Mouse (Mus musculus) limb, embryonic 10.5 days (tissue): ENCODE results near the gene Setd1a. TPM values are rescaled to one million over a fixed set of nuclear protein-coding genes. Genes with fewer than 3 reads are reported as not detected.
"Not testable (repeated sequence)": the region's sequence is repeated elsewhere in the genome, so short reads cannot be mapped to it uniquely, and the experiment has no call there.

ENCODE experiments used
- DNase-seq: peaks from one replicate; pipeline ENCODE4 v3.0.0-alpha.2; 2017; ENCODE audit warnings: low spot score
- H3K27ac ChIP-seq: fragments of 300-500 bp; sonication (generic); 2 replicates; pipeline ENCODE4 v1.5.1; 2016; ENCODE audit warnings: mild to moderate bottlenecking
- H3K27me3 ChIP-seq: fragments of 300-500 bp; sonication (generic); 2 replicates; pipeline ENCODE4 v1.6.1; 2016; ENCODE audit warnings: low read depth, mild to moderate bottlenecking; ENCODE audit not compliant: poor library complexity, severe bottlenecking
- H3K36me3 ChIP-seq: fragments of 300-500 bp; sonication (generic); 2 replicates; pipeline ENCODE4 v1.6.1; 2016; ENCODE audit warnings: mild to moderate bottlenecking, moderate library complexity
- H3K4me1 ChIP-seq: fragments of 300-500 bp; sonication (generic); 2 replicates; pipeline ENCODE4 v1.6.1; 2016
- H3K4me3 ChIP-seq: fragments of 300-500 bp; sonication (generic); 2 replicates; pipeline ENCODE4 v1.5.1; 2016; ENCODE audit warnings: mild to moderate bottlenecking, moderate library complexity
- H3K9me3 ChIP-seq: fragments of 300-500 bp; sonication (generic); replicated peaks from 2 replicates; pipeline ENCODE4 v1.6.1; 2016; ENCODE audit warnings: mild to moderate bottlenecking
- WGBS: fragments of 180-500 bp; shearing (Covaris S2); methylation state at CpG from one replicate; pipeline ENCODE4 v1.1.7; 2016; 5-methylcytosine and 5-hydroxymethylcytosine counted together
- polyA plus RNA-seq: library from polyadenylated mRNA; unstranded; fragments of >200 nt; fragmentation: Nextera tagmentation; extraction: Ambion mirVana; gene quantifications from 2 replicates; pipeline ENCODE4 v1.2.1, GENCODE M21; 2016

Setd1a gene
- polyA plus RNA-seq = 21.9 and 24.2 TPM in 2 replicates

- H3K4me3 ChIP-seq = peak within 1 kb of the TSS; percentile 97
- H3K27ac ChIP-seq = peak within 1 kb of the TSS; percentile 99
- DNase-seq = peak; percentile 86
- H3K36me3 ChIP-seq = peaks cover 47% of the 10 kb centered on the region
- H3K4me1 ChIP-seq = peaks cover 20% of the 10 kb centered on the region
- under 1% methylated on average over 23 of the region's 23 CpGs for WGBS
- H3K9me3 ChIP-seq = no peaks in the 10 kb centered on the region
- no peaks in the 10 kb centered on the region for H3K27me3 ChIP-seq
These were observed at the start of gene Setd1a for GRCm38 (mm10) chr7:127776426-127776825. Setd1a (plus strand) TSS chr7:127776670.

- Histone ChIP-seq H3K4me3 (no peak overlapping the region), H3K4me1 (no peaks in the 10 kb centered on the region), H3K9me3 (no peaks in the 10 kb centered on the region), H3K27ac (no peak overlapping the region), H3K36me3 (no peaks in the 10 kb centered on the region), H3K27me3 (no peaks in the 10 kb centered on the region)
- no peak for DNase-seq
- WGBS = 83% methylated on average over 7 of the region's 7 CpGs
These were observed 48.6 kb upstream of the Setd1a start for GRCm38 (mm10) chr7:127727898-127728297.

- Histone ChIP-seq H3K27me3 (no peaks in the 10 kb centered on the region), H3K4me1 (no peaks in the 10 kb centered on the region), H3K36me3 (no peaks in the 10 kb centered on the region), H3K4me3 (no peak overlapping the region), H3K27ac (no peak overlapping the region), H3K9me3 (no peaks in the 10 kb centered on the region)
- no peak for DNase-seq
- 84% methylated on average over 4 of the region's 4 CpGs for WGBS
These were observed 46.3 kb upstream of the Setd1a start for GRCm38 (mm10) chr7:127730170-127730569.

- H3K27ac ChIP-seq, H3K4me1 ChIP-seq, H3K4me3 ChIP-seq, H3K9me3 ChIP-seq, H3K36me3 ChIP-seq, H3K27me3 ChIP-seq, DNase-seq: not testable (repeated sequence)
- 100% methylated on average over 1 of the region's 5 CpGs for WGBS
These were observed 44.4 kb upstream of the Setd1a start, which contains the start of gene Ctf2 for GRCm38 (mm10) chr7:127732066-127732465. Ctf2 (minus strand) TSS chr7:127732166.

GRCm38 (mm10) chr7:127744366-127745045 lies 32.0 kb upstream of the Setd1a start, which contains the start of gene Fbxl19:
Fbxl19 (plus strand) TSS chr7:127744543.
- H3K4me3 ChIP-seq = peak within 1 kb of the TSS; percentile 95
- peak within 1 kb of the TSS; percentile 97 for H3K27ac ChIP-seq
- peaks cover 23% of the 10 kb centered on the region for H3K36me3 ChIP-seq
- H3K4me1 ChIP-seq = peaks cover 30% of the 10 kb centered on the region
- no peaks in the 10 kb centered on the region for H3K27me3 ChIP-seq
- DNase-seq = peak; percentile 78
- no peaks in the 10 kb centered on the region for H3K9me3 ChIP-seq
- under 1% methylated on average over 26 of the region's 26 CpGs for WGBS

GRCm38 (mm10) chr7:127745251-127745651 lies 31.2 kb upstream of the Setd1a start:
- peak overlapping the region; percentile 97 for H3K27ac ChIP-seq
- H3K27me3 ChIP-seq = no peaks in the 10 kb centered on the region
- H3K4me1 ChIP-seq = peaks cover 30% of the 10 kb centered on the region
- H3K9me3 ChIP-seq = no peaks in the 10 kb centered on the region
- peaks cover 31% of the 10 kb centered on the region for H3K36me3 ChIP-seq
- H3K4me3 ChIP-seq = peak overlapping the region; percentile 95
- WGBS = under 1% methylated on average over 19 of the region's 19 CpGs
- DNase-seq = peak; percentile 83

GRCm38 (mm10) chr7:127745652-127746493 lies 30.6 kb upstream of the Setd1a start:
- 0% methylated on average over 39 of the region's 39 CpGs for WGBS
- no peaks in the 10 kb centered on the region for H3K27me3 ChIP-seq

GRCm38 (mm10) chr7:127746494-127747491 lies 29.7 kb upstream of the Setd1a start:
- DNase-seq = peak; percentile 78
- WGBS = under 1% methylated on average over 55 of the region's 62 CpGs
- H3K4me1 ChIP-seq = peaks cover 30% of the 10 kb centered on the region

More at GRCm38 (mm10) chr7:127745652-127746493, 30.6 kb upstream of the Setd1a start:
- peak overlapping the region; percentile 95 for H3K4me3 ChIP-seq
- H3K36me3 ChIP-seq = peaks cover 37% of the 10 kb centered on the region
- peak overlapping the region; percentile 97 for H3K27ac ChIP-seq
- H3K4me1 ChIP-seq = peaks cover 30% of the 10 kb centered on the region
- H3K9me3 ChIP-seq = no peaks in the 10 kb centered on the region
- DNase-seq = peak; percentile 92

GRCm38 (mm10) chr7:127747559-127748234 lies 28.8 kb upstream of the Setd1a start:
- H3K4me3 ChIP-seq = peak overlapping the region; percentile 95
- no peaks in the 10 kb centered on the region for H3K9me3 ChIP-seq
- H3K4me1 ChIP-seq = peaks cover 30% of the 10 kb centered on the region
- H3K36me3 ChIP-seq = peaks cover 55% of the 10 kb centered on the region
- WGBS = 38% methylated on average over 6 of the region's 6 CpGs
- peak overlapping the region; percentile 97 for H3K27ac ChIP-seq
- DNase-seq = no peak
- H3K27me3 ChIP-seq = no peaks in the 10 kb centered on the region

More at GRCm38 (mm10) chr7:127746494-127747491, 29.7 kb upstream of the Setd1a start:
- H3K4me3 ChIP-seq = peak overlapping the region; percentile 95
- peak overlapping the region; percentile 97 for H3K27ac ChIP-seq
- H3K9me3 ChIP-seq = no peaks in the 10 kb centered on the region
- peaks cover 46% of the 10 kb centered on the region for H3K36me3 ChIP-seq
- no peaks in the 10 kb centered on the region for H3K27me3 ChIP-seq

- Histone ChIP-seq H3K36me3 (peaks cover 60% of the 10 kb centered on the region), H3K27me3 (no peaks in the 10 kb centered on the region), H3K9me3 (no peaks in the 10 kb centered on the region), H3K27ac (peak overlapping the region; percentile 97; the same call in 1 of the 2 replicates), H3K4me3 (peak overlapping the region; percentile 95), H3K4me1 (peaks cover 35% of the 10 kb centered on the region)
- no peak for DNase-seq
- WGBS = 93% methylated on average over 28 of the region's 28 CpGs
These were observed 28.3 kb upstream of the Setd1a start for GRCm38 (mm10) chr7:127748235-127748560.

GRCm38 (mm10) chr7:127750131-127751127 lies 26.0 kb upstream of the Setd1a start:
- Histone ChIP-seq H3K27me3 (no peaks in the 10 kb centered on the region), H3K27ac (no peak overlapping the region), H3K9me3 (no peaks in the 10 kb centered on the region), H3K4me1 (peaks cover 36% of the 10 kb centered on the region), H3K36me3 (peaks cover 82% of the 10 kb centered on the region), H3K4me3 (0 out of 2 replicates have a peak overlapping the region, but pooled peaks have one; percentile 4)
- no peak for DNase-seq
- 88% methylated on average over 19 of the region's 19 CpGs for WGBS
